Mouse (Mus musculus): ENCODE results near the gene Abcb1b. TPM values are rescaled to one million over a fixed set of nuclear protein-coding genes. Genes with fewer than 3 reads are reported as not detected.

The Abcb1b gene
- polyA plus RNA-seq, 1 experiment from 2014 or later = 1.7 TPM

DNA sequence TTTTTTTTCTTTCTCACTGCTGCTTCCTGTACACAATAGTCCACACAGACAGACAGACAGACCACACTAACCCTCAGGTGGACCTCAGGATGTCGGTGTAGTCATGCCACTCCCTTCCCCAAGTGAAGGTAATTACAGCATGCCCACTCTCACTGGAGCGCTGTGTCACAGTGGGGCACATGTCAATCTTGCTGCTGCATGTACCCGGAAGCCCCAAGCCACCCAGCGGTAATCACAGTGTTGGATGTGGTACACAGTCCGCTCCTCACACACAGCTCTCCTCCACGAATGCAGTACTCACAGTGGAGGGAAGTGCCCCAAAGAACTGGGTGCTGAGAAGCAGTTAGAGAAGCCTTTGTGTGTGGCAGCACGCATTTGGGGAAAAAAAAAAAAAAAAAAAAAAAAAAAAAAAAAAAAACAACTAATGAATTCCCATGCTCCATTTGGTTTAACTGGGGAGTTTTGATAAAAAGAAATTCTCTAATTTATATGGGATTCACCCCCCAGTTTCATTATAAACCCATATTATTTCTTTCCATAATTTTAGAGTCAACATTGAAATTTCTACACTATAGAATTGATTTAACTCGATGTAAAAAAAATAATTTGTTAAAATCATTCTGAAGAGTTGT lies 113.7 kb downstream of the Abcb1b start:
- Histone ChIP-seq H3K4me3 (ENCODE audit: low read depth, low read length) (no peak overlapping the region), H3K4me2 (no peak overlapping the region), H3K36me3 (ENCODE audit: insufficient read depth) (no peaks in the 10 kb centered on the region), H3K4me1 (ENCODE audit: insufficient read depth) (no peaks in the 10 kb centered on the region), H3K27me3 (ENCODE audit: insufficient read depth, low read length) (no peaks in the 10 kb centered on the region), H3K9ac (no peak overlapping the region), H3K9me3 (ENCODE audit: low read depth, low read length) (no peaks in the 10 kb centered on the region), H3K27ac (ENCODE audit: low read depth) (no peak overlapping the region)
- ATAC-seq (ENCODE audit: insufficient read depth) (no peak), DNase-seq (no peak)
- no peak for TF ChIP-seq CTCF (IDR thresholded peaks at IDR 0.05; ENCODE audit: low read depth)
- 81% methylated on average over 8 of the region's 8 CpGs for WGBS

Other genes starting within 250 kb of the Abcb1b start
- 2.1 and 2.8 TPM in 2 replicates for gene Rundc3b, start 175.2 kb upstream of the Abcb1b start, polyA plus RNA-seq (2014; fragmentation: Nextera tagmentation; extraction: Ambion mirVana)
- gene Abcb1a, start 138.1 kb upstream of the Abcb1b start, polyA plus RNA-seq (2014; fragmentation: Nextera tagmentation; extraction: Ambion mirVana) = 1.5 and 1.7 TPM in 2 replicates
- gene Abcb4, start 95.6 kb downstream of the Abcb1b start, polyA plus RNA-seq (2014; fragmentation: Nextera tagmentation; extraction: Ambion mirVana) = 0.19 and 0.22 TPM in 2 replicates
- 32.3 and 32.9 TPM in 2 replicates for gene Crot, start 199.2 kb downstream of the Abcb1b start, polyA plus RNA-seq (2014; fragmentation: Nextera tagmentation; extraction: Ambion mirVana)